Mouse (Mus musculus): ENCODE data around the gene Gdap1l1.
"Not testable (repeated sequence)": the region's sequence is repeated elsewhere in the genome, so short reads cannot be mapped to it uniquely, and the experiment has no call there.

The Gdap1l1 gene

DNA sequence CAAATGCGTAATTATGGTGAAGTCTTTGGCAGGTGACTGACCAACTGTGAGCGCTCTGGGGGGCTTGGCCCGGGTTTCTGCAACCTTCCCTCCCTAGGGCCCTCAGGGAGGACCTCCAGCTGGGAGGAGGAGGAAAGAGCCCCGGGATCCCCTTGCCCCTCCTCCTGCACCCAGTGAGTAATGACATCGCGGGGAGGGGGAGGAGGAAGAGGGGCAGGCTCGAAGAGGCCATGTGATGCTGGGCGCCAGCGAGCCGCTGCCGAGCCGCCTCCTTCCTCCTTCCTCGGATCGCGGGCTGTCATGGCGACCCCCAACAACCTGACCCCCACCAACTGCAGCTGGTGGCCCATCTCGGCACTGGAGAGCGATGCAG, at the start of gene Gdap1l1:
Gene Gdap1l1 (plus strand): TSS at position 231 of the 373 bp plus-strand sequence.
- peak; percentile 75 to 81 for DNase-seq

DNA sequence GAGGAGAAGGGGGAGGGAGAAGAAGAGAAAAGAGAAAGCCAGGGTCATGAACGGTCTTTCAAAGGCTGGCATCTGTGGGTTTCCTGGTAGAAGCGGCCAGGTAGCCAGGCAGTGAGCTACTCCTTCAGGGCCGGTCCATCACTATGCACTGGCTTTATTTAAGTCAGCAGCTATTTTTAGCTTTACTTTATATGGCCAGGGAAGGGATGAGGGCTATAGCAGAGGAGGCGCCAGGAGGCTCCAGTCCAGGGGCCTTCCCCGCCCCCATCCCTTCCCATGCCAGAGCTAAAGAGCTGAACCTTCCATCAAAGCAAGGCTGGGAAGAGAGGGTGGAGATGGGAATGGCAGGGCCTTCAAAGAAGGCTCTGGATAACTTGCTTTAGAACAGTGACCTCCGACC, 45.8 kb upstream of the Gdap1l1 start:
- no peak for DNase-seq

DNA sequence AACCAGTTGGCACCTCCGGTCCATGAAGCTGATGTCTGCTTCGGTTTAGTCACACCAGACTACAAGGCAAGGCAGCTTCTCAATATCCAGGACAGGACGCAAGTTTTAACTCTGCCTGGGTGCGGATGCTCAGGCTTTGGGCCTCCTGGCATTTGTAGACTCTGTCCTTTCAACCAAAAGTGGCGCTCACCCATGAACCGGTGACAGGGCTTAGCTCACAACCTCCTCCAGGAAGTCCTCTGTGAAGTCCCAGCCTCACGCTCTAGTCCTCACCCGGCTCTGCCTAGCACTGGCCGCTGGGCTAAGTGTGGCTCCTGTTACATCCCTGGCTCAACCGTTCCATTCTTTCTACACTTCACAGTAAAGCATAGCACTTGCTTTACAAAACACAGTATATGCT, 45.0 kb upstream of the Gdap1l1 start:
- DNase-seq = no peak

DNA sequence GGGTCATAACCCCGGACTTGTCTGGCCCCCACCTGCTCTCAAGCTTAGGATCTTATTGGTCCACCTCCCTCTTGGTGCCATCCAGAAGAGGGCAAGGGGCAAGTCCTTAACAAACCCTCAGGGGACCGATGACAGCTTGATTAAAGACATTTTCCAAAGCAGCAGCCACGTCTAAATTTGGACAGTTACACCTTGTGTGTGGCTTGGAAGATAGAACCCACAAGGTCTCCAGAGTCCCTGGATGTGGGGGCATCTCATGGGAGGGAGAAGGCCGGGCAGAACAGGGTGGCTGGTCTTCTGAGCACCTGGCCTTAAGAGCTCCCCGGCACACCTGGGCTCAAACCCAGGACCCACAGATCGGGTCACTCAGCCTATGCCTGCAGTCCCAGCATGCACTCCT, 44.3 kb upstream of the Gdap1l1 start:
- DNase-seq = no peak

DNA sequence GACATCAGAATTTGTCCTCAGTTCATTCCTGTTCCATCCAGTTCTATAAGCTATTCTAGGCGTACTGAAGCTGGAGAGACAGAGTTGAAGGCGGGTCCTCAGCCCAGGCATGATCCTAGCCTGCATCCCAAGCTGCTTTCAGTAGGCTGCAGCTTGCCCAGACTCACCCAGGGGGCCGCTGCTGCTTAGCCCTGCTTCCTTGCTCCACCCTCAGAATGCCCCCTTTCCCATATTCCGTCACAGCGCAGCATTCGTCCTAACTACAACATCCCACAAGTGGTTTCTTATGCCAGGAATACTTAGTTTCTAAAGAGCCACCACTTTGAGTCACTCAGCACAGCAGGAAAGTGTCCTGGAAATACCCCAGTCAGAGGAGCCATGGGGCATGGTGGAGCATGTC, 43.3 kb upstream of the Gdap1l1 start:
- no peak for DNase-seq

DNA sequence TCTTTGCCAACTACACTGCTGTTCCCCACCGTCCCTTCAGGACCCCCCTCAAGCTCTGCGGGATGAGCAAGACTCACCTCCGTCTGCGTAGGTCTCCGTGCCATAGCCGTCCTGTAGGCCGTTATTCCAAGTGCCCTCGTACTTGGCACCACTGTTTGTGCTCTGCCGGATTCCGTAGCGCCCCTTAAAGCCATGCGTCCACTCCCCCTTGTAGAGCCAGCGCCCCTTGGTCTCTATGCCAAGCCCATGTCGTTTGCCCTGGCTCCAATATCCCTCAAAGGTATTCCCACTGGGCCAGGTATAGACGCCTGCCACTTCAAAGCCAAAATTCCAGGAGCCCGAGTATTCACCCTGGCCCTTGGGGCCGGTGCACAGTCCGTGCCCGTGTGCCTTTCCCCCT, 41.2 kb upstream of the Gdap1l1 start:
- DNase-seq = no peak

DNA sequence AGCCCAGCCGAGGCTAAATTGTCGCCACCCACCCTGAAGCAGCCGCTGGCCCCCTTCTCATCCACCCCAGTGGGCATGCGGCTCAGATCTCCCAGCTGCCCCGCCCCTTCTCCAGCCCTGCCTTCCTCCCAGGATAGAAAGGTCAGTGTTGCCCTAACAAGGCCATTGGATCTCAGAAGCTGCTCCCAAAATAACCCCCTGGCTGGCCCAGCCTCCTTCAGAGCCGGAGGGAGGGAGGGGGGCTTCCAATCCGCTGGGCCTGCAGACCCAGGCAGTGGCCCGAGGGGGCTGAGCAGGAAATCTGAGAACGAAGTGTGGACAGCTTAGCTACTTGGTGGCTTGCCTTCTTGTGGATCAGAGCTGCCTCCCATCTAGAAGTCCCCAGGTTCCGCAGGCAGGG, 40.4 kb upstream of the Gdap1l1 start, which contains the start of gene Jph2:
Gene Jph2 (minus strand): TSS at position 89 of the 400 bp plus-strand sequence.
- no peak for DNase-seq

DNA sequence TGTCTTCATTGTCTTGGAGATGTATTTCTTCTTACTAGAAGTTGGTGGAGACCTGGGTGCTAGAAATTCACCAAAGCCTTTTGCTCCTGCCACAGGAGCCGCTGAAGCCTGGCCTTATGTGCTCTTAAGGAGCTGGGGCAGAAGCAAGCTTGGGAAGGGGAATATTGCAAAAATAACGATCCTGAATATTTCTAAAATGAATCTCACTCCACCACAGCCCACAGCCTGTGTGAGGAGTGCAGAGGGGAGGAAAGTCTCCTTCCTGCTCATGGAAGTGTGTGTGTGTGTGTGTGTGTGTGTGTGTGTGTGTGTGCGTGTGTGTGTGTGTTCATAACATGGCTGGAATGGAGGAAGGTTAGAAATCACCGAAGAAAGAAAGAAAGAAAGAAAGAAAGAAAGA, 39.5 kb upstream of the Gdap1l1 start:
- DNase-seq = no peak

DNA sequence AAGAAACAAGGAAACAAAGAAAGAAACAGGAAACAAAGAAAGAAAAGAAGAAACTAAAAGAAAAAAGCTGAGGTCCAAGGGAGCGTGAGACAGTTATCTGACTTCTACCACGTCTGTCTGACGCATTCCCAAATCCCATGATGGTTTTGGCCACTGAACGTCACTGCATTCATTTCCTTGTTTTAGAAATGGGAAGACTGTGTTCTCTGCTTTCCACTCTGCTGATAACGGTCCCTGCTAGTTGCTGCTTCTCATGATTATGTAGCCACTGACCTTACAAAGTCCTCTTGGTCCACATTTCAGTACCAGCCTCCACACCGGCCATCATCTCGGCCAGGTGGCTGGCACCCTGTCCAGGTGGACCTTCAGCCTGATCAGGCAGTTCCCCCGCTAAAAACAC, 39.1 kb upstream of the Gdap1l1 start:
- DNase-seq = no peak

DNA sequence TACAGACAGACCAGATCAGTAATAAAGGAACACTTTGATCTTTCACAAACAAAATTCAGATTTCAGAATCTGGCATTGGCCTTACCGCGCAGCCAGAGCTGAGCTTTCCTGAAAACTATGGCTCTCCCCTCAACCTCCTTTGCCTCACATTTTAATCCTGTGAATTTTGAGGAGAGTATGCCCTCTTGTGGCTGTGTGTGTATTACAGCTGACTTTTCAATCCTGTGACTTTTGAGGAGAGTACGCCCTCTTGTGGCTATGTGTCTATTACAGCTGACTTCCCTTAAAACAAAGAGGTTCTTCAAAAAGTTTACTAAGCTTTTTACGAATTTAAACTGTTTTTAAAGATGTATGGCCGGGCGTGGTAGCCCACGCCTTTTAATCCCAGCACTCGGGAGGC, 37.1 kb upstream of the Gdap1l1 start:
- peak; percentile 69 to 86 for DNase-seq

DNA sequence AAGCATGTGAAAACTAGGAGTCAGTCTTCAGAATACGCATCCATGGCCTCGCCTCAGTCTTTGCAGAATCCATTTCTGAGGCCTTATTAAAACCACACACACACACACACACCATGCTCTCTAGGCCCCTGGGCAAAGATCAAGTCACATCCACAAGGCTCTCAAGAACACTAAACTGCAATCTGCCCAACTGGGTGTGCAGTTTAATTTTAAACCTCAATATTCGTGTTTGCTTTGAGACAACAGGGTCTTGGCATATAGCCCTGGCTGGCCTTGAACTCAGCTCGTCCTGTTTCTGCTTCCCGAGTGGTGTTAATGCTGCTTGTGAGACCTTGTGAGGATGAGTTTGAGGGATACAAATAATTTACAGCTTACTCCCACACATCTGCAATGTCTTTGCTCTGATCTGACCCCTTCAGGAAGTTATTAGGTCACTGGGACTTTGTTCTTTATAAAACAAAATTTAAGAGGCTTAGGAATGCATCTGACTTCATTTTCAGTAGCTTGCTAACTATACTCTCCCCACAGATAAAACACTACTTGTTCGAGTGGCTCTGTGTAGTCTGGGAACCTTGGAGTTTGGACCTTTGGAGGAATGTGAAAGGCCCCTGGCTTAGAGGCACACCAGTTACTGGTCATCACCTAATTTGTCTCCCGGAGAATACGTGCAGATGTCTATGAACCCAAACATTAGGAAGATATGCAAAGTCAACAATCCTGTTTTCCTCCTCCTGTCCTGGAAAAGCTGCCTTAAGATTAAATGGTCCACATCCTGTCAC, 34.0 kb upstream of the Gdap1l1 start:
- no peak for DNase-seq

DNA sequence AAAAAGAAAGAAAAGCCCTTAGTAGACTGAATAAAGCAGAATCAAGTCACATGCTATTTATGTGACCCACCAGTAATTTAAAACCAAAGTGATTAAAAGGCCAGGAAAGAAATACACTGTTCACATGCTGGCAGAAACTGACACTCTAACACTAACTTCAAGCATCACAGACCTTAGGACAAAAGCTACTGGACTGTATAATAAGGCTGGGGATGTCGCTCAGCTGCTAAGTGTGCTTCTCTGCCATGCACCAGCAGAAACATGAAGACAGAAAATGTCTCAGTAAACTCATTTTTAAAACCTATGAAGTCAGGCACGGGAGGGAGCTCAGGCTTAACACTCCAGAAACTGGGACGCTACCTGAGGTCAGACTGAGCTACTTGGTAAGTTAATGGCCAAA, 28.1 kb upstream of the Gdap1l1 start:
- no peak for DNase-seq

DNA sequence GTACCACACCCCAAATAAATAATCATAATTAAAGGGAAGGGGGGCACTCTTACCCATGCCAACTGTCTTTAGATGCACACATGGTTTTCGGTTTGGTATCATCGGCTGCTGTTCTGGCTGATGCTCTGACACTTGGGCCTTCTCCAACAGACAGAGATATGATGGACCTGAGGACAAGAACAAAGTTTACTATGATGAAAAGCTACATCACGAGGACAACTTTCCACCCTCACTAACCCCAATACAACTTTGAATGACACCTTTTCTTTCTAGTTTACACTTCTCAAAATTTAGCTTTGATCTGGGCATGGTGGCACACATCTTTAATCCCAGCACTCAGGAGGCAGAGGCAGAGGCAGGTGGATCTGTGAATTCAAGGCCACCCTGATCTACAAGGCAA, 26.9 kb upstream of the Gdap1l1 start:
- DNase-seq = not testable (repeated sequence)

DNA sequence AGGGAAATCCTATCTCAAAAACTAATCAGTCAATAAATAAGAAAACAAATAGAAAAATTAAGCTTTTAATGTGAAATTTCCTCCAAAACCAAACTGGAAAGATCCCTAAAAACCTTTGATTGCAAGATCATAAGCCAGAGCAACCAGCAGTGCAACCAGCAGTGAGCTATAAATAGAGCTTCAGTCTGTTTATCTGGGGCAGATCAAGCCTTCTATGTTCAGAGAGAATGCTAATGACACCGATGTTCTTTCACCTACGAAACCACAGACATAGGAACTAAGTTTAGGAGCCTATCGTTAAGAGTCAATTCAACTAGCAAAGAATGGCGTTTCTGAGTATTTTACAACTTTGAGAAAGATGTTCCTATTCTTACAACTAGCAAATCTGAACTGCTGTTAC, 26.4 kb upstream of the Gdap1l1 start:
- DNase-seq = no peak

DNA sequence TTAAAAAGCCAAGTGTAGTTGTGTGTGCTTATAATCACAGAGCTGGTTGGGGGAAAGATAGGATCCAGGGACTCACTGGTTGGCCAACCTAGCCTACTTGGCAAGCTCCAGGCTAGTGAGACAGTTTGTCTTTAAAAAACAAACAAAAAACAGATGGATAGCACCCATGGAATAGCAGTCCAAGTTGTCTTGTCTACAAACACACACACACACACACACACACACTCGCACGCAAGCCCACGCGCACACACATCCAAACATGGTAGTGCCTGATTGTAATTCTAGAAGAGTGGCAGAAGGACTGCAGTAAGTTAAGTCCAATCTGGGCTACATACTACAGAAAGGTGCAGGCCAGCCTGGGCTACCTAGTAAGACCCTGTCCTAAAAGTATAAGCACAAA, 25.9 kb upstream of the Gdap1l1 start:
- no peak for DNase-seq

DNA sequence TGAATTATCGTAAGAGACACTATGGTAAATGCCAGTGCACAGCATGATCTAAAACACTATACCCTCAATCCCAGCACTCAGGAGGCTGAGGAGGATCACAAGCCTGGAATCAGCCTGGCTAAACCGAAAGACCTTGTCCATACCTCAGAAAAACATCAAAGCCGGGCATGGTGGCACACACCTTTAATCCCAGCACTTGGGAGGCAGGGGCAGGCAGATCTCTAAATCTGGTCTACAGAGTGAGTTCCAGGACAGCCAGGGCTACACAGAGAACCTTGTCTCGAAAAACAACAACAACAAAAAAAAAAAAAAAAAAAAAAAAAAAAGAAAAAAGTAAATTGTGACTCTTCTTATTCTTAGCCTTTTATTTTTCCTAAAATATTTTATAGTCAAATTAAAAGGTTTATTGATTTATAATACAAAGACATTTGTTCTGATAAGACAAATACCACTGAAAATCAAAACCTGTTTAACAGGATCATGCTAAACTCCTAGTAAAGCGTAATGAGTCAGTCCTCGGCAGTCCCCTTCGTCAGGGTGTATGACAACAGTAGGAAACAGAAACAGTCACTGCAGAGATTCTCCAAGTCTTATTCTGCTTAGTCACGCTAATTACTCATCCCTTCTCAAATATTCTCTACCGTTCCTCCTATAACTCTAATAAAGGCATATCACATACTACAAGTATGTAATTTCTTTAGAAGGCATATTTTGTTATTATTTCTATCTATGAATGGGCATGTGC, 25.3 kb upstream of the Gdap1l1 start:
- no peak for DNase-seq

DNA sequence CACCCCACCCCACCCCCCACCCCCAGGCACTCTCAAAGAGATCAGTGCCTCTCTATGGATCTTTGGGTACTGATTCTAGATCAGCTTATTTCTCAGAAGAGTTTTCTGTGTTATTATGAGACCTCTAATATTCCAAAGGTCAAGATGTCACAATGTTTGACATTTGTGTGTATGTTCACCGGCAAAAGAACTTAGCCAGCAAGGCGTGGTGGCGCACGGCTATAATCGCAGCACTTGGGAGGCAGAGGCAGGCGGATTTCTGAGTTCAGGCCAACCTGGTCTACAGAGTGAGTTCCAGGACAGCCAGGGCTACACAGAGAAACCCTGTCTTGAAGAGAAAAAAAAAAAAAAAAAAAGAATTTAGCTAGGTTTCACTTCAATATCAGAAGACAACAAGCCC, 21.2 kb upstream of the Gdap1l1 start:
- no peak for DNase-seq

DNA sequence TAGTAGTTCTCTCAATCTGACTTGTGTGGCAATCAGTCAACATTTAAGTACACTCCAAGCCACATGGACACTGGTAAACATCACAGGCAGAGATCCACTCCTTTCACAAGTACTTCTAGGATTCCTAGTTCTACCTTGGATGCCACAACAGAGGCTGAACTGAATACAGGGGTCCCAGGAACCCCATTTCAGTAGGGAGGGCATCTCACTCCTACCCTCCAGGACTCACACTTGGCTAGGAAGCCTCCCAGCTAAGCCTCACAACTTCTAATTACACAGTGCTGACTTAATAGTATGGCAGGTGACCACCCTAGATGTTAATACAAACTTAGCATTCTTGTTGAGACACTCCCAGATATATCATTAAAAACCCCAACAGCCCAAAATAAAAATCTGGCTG, 20.4 kb upstream of the Gdap1l1 start:
- no peak for DNase-seq

DNA sequence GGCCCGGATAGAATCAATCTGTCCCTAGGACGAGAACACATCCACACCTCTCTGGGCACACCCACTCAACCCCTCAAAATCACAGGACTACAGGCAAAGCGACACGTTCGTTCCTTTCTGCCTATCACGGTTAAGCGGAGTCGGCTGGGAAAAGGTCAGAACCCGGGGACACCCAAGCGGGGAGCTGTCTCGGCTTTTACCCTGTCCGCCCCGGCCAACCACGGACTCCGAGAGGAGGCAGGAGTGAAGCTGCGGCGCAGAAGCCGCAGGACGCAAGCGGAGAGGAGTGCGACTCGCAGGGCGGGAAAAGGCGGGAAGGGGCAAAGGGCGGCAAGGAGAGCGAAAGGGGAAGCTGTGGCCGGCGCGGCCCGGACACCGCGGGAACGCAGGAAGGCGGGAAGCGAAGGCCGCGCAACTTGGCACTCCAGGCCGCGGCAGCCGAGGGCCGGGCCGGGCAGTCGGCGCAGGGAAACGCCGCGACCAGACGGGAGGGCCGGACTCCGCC, 19.4 kb upstream of the Gdap1l1 start:
- no peak for DNase-seq

DNA sequence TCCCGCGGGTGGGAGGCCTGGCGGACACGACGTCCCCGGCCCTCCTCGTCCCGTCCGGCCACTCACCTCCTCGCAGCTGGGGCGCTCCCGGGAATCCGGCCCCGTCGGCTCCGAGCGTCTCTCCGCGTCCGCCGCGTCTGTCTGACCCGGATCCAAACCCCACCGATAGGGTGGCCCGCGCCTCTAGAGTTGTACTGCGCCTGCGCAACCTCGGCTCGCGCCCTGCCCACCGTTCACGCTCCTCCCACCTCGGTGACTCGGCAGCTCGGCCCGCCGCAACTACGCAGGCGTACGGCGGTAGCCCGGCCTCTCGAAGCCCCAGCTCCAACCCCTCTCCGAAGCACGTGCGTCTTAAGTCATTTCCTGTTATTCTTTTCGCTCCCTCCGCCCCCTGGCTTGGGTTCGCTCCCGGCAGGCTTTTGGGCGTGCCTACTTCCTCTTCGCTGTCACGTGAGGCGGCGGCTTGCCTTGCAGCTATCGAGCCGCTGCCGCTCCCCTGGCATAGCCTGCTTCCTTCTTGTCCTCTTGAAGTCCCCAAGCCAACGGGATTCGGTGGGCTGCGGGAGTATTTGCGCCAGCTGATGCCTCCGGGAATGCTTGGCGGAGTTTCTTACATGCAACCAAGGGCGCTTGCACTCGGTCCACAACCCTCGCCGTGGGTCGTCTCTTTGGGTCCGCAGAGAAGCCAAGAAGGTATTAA, 18.8 kb upstream of the Gdap1l1 start:
- peak; percentile 98 to 99 for DNase-seq

DNA sequence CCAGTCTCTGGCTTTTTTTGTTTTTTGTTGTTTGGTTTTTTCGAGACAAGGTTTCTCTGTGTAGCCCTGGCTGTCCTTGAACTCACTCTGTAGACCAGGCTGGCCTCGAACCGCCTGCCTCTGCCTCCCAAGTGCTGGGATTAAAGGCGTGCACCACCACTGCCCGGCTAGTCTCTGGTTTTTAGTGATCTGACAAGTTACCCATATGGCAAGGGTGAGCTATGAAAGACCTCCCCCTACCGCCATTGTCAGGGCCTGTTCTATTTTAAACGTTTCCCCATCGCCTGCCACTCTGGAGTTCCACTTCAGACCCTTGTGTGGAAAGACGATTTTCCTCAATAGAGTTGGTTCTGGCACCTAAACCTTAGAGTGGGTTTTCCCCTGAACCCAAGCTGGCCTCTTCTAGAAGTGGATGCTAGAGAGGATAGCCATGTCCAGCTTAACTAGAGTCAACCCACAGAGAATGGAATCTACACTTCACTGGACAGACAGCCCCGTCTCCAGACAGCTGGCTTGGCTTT, 17.9 kb upstream of the Gdap1l1 start:
- no peak for DNase-seq

DNA sequence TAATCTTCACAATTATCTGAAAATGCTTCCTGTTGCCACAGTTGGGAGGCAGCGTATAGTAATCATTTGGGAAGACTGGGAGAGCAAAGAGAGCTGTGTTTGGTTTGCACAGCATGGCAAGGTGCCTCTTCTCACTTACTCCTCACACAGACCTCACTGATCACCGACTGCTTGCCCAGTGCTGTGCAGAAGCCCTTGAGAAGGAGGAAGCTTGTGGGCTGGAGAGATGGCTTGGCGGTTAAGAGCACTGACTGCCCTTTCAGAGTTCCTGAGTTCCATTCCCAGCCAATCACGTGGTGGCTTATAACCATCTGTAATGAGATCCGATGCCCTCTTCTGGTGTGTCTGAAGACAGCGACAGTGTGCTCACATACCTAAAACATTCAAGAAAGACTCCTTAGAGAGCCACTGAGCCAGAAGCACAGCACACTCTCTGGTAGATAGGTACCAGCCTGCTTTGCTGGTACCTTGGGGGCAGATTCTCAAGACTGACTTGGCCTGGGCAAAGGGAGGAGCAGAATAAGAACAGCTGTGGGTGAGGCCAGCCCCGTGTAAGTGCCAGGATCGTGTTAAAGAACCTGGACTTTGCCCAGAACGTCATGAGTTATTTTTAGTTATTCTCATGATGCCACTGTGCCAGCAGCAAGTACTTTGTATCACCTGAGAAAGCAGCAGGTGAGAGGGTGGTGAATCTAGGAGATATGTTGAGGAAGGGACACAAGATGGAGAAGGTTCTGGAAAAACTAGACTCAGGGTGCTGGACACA, 15.2 kb upstream of the Gdap1l1 start:
- DNase-seq = no peak

DNA sequence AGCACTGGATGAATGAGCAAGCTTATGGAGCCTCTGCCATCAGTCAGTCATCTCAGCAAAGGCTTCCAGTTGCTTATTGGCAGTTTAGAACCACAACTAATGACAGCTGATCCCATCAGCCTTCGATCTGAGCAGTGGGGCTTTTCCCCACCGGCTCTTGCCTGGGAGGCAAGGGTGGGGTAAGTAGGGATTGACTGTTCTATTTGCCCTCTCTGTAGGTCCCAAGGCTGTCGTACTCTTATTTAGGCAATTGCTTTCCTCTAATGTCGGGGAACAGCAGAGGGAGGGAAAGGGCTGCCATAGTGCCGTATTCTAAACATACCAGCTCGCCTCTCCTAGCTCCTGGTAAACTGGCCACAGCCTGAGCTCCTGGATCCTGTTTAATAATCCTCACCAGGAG, 13.7 kb upstream of the Gdap1l1 start, which contains the start of gene Oser1:
Gene Oser1 (minus strand): TSS at position 101 of the 400 bp plus-strand sequence.
- DNase-seq = no peak

Data from cerebellum, postnatal 36 days (tissue).